Mouse (Mus musculus): ENCODE measurements around the gene Itga11.

DNA sequence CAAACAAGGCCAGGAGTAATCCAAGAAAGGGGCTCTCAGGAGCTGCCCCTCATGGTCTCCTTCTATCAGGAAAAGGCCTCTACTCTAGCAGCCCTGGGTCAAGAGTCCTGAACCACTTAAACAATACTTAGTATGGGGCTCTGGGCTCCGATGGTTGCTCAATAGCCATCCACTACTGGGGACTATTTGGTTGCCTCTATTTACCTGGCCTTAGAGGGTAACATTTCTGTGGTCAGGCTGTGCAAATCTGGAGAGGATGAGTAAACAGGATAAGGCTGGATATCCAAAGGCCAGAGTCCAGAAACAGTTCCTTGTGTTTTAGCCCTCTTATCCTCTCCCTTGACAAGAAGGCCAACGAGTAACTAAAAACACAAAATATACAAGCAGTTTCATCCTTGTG, 137.1 kb downstream of the Itga11 start:
- no peak for TF ChIP-seq CTCF (IDR thresholded peaks at IDR 0.05; ENCODE audit: low read depth)
- TF ChIP-seq EP300 (optimal IDR thresholded peaks at IDR 0.05), result no peak
